Mouse (Mus musculus) kidney, adult 2 months (tissue): Measurements from ENCODE around the gene Tnrc6a. TPM values are rescaled to one million over a fixed set of nuclear protein-coding genes. Genes with fewer than 3 reads are reported as not detected.
A peak's percentile ranks its signal among the peaks of the same experiment; 100 is the strongest.

ENCODE experiments used
- DNase-seq: peaks from one replicate; pipeline ENCODE4 v3.0.0; 2021
- H3K27ac ChIP-seq: fragments of 200-500 bp; 2 replicates; pipeline ENCODE4 v1.5.1; 2012; ENCODE audit warnings: low read depth, low read length, control low read depth, inconsistent platforms; ENCODE audit not compliant: insufficient read depth
- H3K27me3 ChIP-seq: fragments of 200-500 bp; replicated peaks from 2 replicates; pipeline ENCODE4 v1.6.1; 2012; ENCODE audit warnings: mild to moderate bottlenecking, moderate library complexity, low read length, inconsistent platforms; ENCODE audit not compliant: control insufficient read depth, insufficient read depth
- H3K36me3 ChIP-seq: fragments of 200-500 bp; 2 replicates; pipeline ENCODE4 v1.6.1; 2012; ENCODE audit warnings: mild to moderate bottlenecking, moderate library complexity, low read length, inconsistent platforms; ENCODE audit not compliant: control insufficient read depth, insufficient read depth
- H3K4me1 ChIP-seq: fragments of 200-500 bp; 2 replicates; pipeline ENCODE4 v1.6.1; 2011; ENCODE audit warnings: low read length; ENCODE audit not compliant: control insufficient read depth, insufficient read depth
- H3K4me3 ChIP-seq: fragments of 200-500 bp; 2 replicates; pipeline ENCODE4 v1.5.1; 2011; ENCODE audit warnings: mild to moderate bottlenecking, low read depth, low read length, control low read depth; ENCODE audit not compliant: insufficient read depth
- CTCF ChIP-seq: fragments of 200-500 bp; conservative IDR thresholded peaks from 2 replicates; pipeline ENCODE4 v1.5.1; 2011; ENCODE audit warnings: low read depth, mild to moderate bottlenecking, control low read depth, low read length, moderate library complexity, mixed read lengths; ENCODE audit not compliant: insufficient read depth, insufficient read length
- POLR2A ChIP-seq: fragments of 200-500 bp; IDR thresholded peaks from one replicate; pipeline ENCODE4 v1.6.1; 2011; ENCODE audit warnings: low read depth, low read length, control low read depth
- WGBS: fragments of 180-500 bp; shearing (Covaris S2); methylation state at CpG from one replicate; pipeline ENCODE4 v1.1.7; 2018; 5-methylcytosine and 5-hydroxymethylcytosine counted together
- polyA plus RNA-seq: library from polyadenylated mRNA; depleted of rRNA; stranded (reverse); fragments of >200 nt; gene quantifications from 2 replicates; pipeline ENCODE4 v1.2.3, GENCODE M21; 2012

Tnrc6a gene
- polyA plus RNA-seq, 1 experiment: 28.9 TPM

DNA sequence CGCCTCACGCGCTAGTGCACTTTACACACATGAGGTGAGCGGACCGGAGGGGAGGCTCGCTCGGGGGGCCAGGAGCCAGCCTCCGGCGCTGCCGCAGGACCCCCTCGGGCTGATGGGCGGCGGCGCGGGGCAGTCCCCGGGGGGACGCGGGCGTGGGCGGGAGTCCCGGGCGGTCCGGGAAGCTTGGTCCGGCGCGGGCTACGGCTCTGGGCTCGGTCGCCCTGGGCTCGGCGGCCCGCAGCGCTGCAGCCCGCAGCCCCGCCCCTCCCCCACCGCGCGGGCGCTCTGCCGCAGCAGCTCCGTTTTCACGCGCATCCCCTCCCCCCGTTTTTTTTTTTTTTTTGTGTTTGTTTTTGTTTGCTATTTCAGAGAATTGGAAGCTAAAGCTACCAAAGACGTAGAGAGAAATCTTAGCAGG lies 623 bp downstream of the Tnrc6a start:
- H3K4me3 ChIP-seq: peak overlapping the region; percentile 100
- TF ChIP-seq CTCF (no peak), POLR2A (no peak)
- H3K27ac ChIP-seq: peak overlapping the region; percentile 100
- no peaks in the 10 kb centered on the region for H3K27me3 ChIP-seq
- DNase-seq: no peak
- peaks cover 5% of the 10 kb centered on the region for H3K4me1 ChIP-seq
- no peaks in the 10 kb centered on the region; the same call in 1 of the 2 replicates for H3K36me3 ChIP-seq
- 1% methylated on average over 41 of the region's 45 CpGs for WGBS

- WGBS: 1% methylated on average over 16 of the region's 16 CpGs
- no peak for TF ChIP-seq CTCF
- TF ChIP-seq POLR2A: no peak
- H3K27ac ChIP-seq: peak overlapping the region; percentile 100
- DNase-seq: peak; percentile 50
- H3K4me3 ChIP-seq: peak overlapping the region; percentile 100
- no peaks in the 10 kb centered on the region for H3K27me3 ChIP-seq
- H3K36me3 ChIP-seq: no peaks in the 10 kb centered on the region; the same call in 1 of the 2 replicates
- peaks cover 8% of the 10 kb centered on the region for H3K4me1 ChIP-seq
Observed at GRCm38 (mm10) chr7:123124735-123125181, 1.1 kb downstream of the Tnrc6a start.

DNA sequence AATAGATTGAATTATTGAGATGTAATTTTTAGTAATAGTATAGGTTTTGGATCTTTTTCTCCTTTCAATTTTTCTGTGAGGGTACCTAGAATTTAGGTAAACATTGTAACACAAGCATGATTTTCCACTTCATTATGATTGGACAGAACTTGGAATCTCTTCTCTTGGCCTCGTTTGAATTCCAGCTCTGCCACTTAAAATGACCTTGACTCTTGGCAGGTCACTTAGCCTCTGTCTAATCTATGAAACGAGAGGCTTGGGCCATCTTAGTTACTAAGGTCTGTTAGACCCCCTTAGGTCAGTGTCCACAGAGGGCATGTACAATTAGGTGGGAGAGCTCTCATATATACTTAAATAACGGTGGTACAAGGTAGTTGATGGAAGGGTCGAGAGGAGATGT lies 2.4 kb downstream of the Tnrc6a start:
- Histone ChIP-seq H3K27ac (no peak overlapping the region), H3K4me3 (no peak overlapping the region), H3K36me3 (no peaks in the 10 kb centered on the region; the same call in 1 of the 2 replicates), H3K27me3 (no peaks in the 10 kb centered on the region), H3K4me1 (peaks cover 16% of the 10 kb centered on the region)
- no peak for TF ChIP-seq CTCF
- TF ChIP-seq POLR2A: no peak
- DNase-seq: peak; percentile 22
- WGBS: 27% methylated on average over 4 of the region's 4 CpGs

GRCm38 (mm10) chr7:123127301-123127700 lies 3.6 kb downstream of the Tnrc6a start:
- Histone ChIP-seq H3K4me3 (no peak overlapping the region), H3K36me3 (no peaks in the 10 kb centered on the region; the same call in none of the 2 replicates), H3K4me1 (peaks cover 22% of the 10 kb centered on the region), H3K27ac (no peak overlapping the region), H3K27me3 (no peaks in the 10 kb centered on the region)
- TF ChIP-seq POLR2A: no peak
- no peak for TF ChIP-seq CTCF
- WGBS: 36% methylated on average over 1 of the region's 1 CpGs
- no peak for DNase-seq

- WGBS: 7% methylated on average over 1 of the region's 1 CpGs
- TF ChIP-seq POLR2A (no peak), CTCF (peak; percentile 13; the same call in 1 of the 2 replicates)
- Histone ChIP-seq H3K27me3 (no peaks in the 10 kb centered on the region), H3K4me1 (peaks cover 24% of the 10 kb centered on the region), H3K36me3 (no peaks in the 10 kb centered on the region; the same call in none of the 2 replicates), H3K27ac (no peak overlapping the region), H3K4me3 (no peak overlapping the region)
- DNase-seq: peak; percentile 35
Observed at GRCm38 (mm10) chr7:123127981-123128380, 4.3 kb downstream of the Tnrc6a start.

DNA sequence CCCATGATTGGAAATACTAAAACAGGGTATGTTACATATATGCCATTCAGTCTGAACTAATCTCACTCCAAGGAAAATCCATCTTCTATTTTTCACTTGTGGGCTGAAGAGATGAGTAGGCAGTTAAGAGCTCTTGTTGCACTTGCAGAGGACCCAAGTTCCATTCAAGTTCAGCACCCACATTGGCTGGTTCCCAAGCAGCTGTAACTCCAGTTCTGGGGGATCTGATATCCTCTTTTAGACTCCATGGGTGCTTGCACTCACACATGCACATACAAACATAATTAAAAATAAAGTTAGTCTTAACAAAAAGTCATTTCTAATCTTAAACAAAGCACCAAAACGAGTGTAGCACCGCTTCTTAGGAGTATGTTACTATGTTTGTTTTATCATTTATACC lies 5.4 kb downstream of the Tnrc6a start:
- TF ChIP-seq CTCF: no peak
- TF ChIP-seq POLR2A: no peak
- 80% methylated on average over 2 of the region's 2 CpGs for WGBS
- peaks cover 29% of the 10 kb centered on the region for H3K4me1 ChIP-seq
- H3K36me3 ChIP-seq: no peaks in the 10 kb centered on the region; the same call in none of the 2 replicates
- no peaks in the 10 kb centered on the region for H3K27me3 ChIP-seq
- H3K4me3 ChIP-seq: no peak overlapping the region
- no peak overlapping the region for H3K27ac ChIP-seq
- no peak for DNase-seq

GRCm38 (mm10) chr7:123130198-123130597 lies 6.5 kb downstream of the Tnrc6a start:
- Histone ChIP-seq H3K4me3 (no peak overlapping the region), H3K4me1 (peaks cover 39% of the 10 kb centered on the region), H3K36me3 (no peaks in the 10 kb centered on the region; the same call in none of the 2 replicates), H3K27me3 (no peaks in the 10 kb centered on the region), H3K27ac (no peak overlapping the region; the same call in 1 of the 2 replicates)
- no peak for TF ChIP-seq CTCF
- no peak for TF ChIP-seq POLR2A
- WGBS: 3% methylated on average over 2 of the region's 2 CpGs
- no peak for DNase-seq

- Histone ChIP-seq H3K4me1 (peaks cover 49% of the 10 kb centered on the region), H3K27ac (no peak overlapping the region), H3K27me3 (no peaks in the 10 kb centered on the region), H3K4me3 (no peak overlapping the region), H3K36me3 (peaks cover 2% of the 10 kb centered on the region)
- 58% methylated on average over 2 of the region's 2 CpGs for WGBS
- no peak for DNase-seq
- TF ChIP-seq POLR2A: no peak
- no peak for TF ChIP-seq CTCF
Observed at GRCm38 (mm10) chr7:123132401-123132800, 8.7 kb downstream of the Tnrc6a start.
